In genomic region chr9:105617274-105617673, GRCm38 (mm10) we compare ENCODE assay signal across 8 mouse cellular contexts. TPM values are rescaled to one million over a fixed set of nuclear protein-coding genes. Genes with fewer than 3 reads are reported as not detected.
DNase-seq lines count a peak whose midpoint lies in the region; ATAC-seq and TF ChIP-seq lines count a peak whose summit lies in the region.
"Not testable (repeated sequence)": the region's sequence is repeated elsewhere in the genome, so short reads cannot be mapped to it uniquely, and the experiment has no call there.

No protein-coding gene starts in this region.

- not testable (repeated sequence) for H3K27ac ChIP-seq in cerebellum, adult 2 months (ENCODE audit: insufficient read depth, low read length); forebrain, embryonic 13.5 days

- H3K4me2 ChIP-seq in forebrain, embryonic 13.5 days: not testable (repeated sequence)

- not testable (repeated sequence) for H3K4me1 ChIP-seq in cerebellum, adult 2 months (ENCODE audit: control insufficient read depth, insufficient read depth, low read length); forebrain, embryonic 13.5 days

- H3K9ac ChIP-seq in forebrain, embryonic 13.5 days: not testable (repeated sequence)

- H3K27me3 ChIP-seq in cerebellum, adult 2 months (ENCODE audit: control insufficient read depth, insufficient read depth, low read length); forebrain, embryonic 13.5 days: not testable (repeated sequence)

- intact Hi-C loops in heart, postnatal 14 days (cut with DNase I): loop anchor here (1.0 to 10.0 kb wide), 3 partner anchors 92 to 212 kb away; partner anchors contain the start of gene Atp2c1

- not testable (repeated sequence) for H3K36me3 ChIP-seq in forebrain, embryonic 13.5 days (ENCODE audit: poor library complexity, severe bottlenecking)

- H3K9me3 ChIP-seq in forebrain, embryonic 13.5 days (replicated peaks): not testable (repeated sequence)

- not testable (repeated sequence) for TF ChIP-seq POLR2A in cerebellum, adult 2 months (IDR thresholded peaks at IDR 0.05; ENCODE audit: borderline replicate concordance, insufficient read depth, low read length)

- DNase-seq in R1 (ENCODE audit: low read depth, low spot score) (peak; percentile 67), liver (peak; percentile 41)
- peak; percentile 56 to 57 for DNase-seq in cerebellum, adult 2 months
- DNase-seq in heart, postnatal 14 days: peak; percentile 58 to 75
- DNase-seq in kidney, postnatal 4 days: peak; percentile 82
- peak; percentile 40 for DNase-seq in neural tube, embryonic 10.5 days (ENCODE audit: extremely low spot score, low spot score)
- peak; percentile 9 to 12 for DNase-seq in urinary bladder, adult 18-20 months (ENCODE audit: low spot score in 2 of 2)

- peak; percentile 81 for TF ChIP-seq CTCF in cerebellum, adult 2 months (IDR thresholded peaks at IDR 0.05; ENCODE audit: borderline replicate concordance, insufficient read depth, low read depth, low read length)

- peak; percentile 30; the same call in 1 of the 2 replicates for ATAC-seq in forebrain, embryonic 13.5 days

- H3K4me3 ChIP-seq in cerebellum, adult 2 months (replicated peaks; ENCODE audit: insufficient read depth, low read depth, low read length); forebrain, embryonic 13.5 days: not testable (repeated sequence)

RNA-seq across cellular contexts. Expression of gene Pik3r4, which starts 25.5 kb away (rescaled TPM):
- 24.5 and 24.8 TPM in 2 replicates for polyA plus RNA-seq in cerebellum, adult 2 months (2012; rRNA removed)
- polyA plus RNA-seq in forebrain, embryonic 13.5 days (2015; fragmentation: Nextera tagmentation; extraction: Ambion mirVana): 18.0 and 19.1 TPM in 2 replicates
- 10 to 100 TPM; 21.4 to 22.4 TPM for total RNA-seq in heart, postnatal 14 days (2021)

Comparison
In these comparisons a context has a peak if more than half of its experiments do, and no peak if none do; other contexts are left out.
1. DNase-seq: peak in every context shown above with its lines; median percentile 82 in kidney, postnatal 4 days; 67 in R1; 66 in heart, postnatal 14 days; 56 in cerebellum, adult 2 months; 41 in liver; 40 in neural tube, embryonic 10.5 days; 10 in urinary bladder, adult 18-20 months.